Mouse (Mus musculus) neural tube, embryonic 15.5 days (tissue): ENCODE measurements around the gene Fto. TPM values are rescaled to one million over a fixed set of nuclear protein-coding genes. Genes with fewer than 3 reads are reported as not detected.

Experiments
- ATAC-seq: fragments of 200-750 bp; cut with Nextera tagmentation; 2 replicates; pipeline ENCODE4 v1.8.0; 2017; ENCODE audit warnings: mild to moderate bottlenecking, moderate TSS enrichment, moderate library complexity; ENCODE audit not compliant: low FRiP score
- H3K27ac ChIP-seq: fragments of 300-500 bp; sonication (generic); replicated peaks from 2 replicates; pipeline ENCODE4 v1.5.1; 2015; ENCODE audit warnings: mild to moderate bottlenecking, inconsistent platforms
- H3K27me3 ChIP-seq: fragments of 300-500 bp; sonication (generic); replicated peaks from 2 replicates; pipeline ENCODE4 v1.6.1; 2015; ENCODE audit warnings: inconsistent platforms
- H3K36me3 ChIP-seq: fragments of 300-500 bp; sonication (generic); 2 replicates; pipeline ENCODE4 v1.6.1; 2015; ENCODE audit warnings: inconsistent platforms
- H3K4me1 ChIP-seq: fragments of 300-500 bp; sonication (generic); 2 replicates; pipeline ENCODE4 v1.6.1; 2015; ENCODE audit warnings: inconsistent platforms
- H3K4me2 ChIP-seq: fragments of 300-500 bp; sonication (generic); 2 replicates; pipeline ENCODE4 v1.6.1; 2015; ENCODE audit warnings: inconsistent platforms, mild to moderate bottlenecking, moderate library complexity
- H3K4me3 ChIP-seq: fragments of 300-500 bp; sonication (generic); replicated peaks from 2 replicates; pipeline ENCODE4 v1.5.1; 2015; ENCODE audit warnings: mild to moderate bottlenecking, inconsistent platforms
- H3K9ac ChIP-seq: fragments of 300-500 bp; sonication (generic); replicated peaks from 2 replicates; pipeline ENCODE4 v1.6.1; 2015; ENCODE audit warnings: mild to moderate bottlenecking, inconsistent platforms
- H3K9me3 ChIP-seq: fragments of 300-500 bp; sonication (generic); replicated peaks from 2 replicates; pipeline ENCODE4 v1.6.1; 2016; ENCODE audit warnings: inconsistent platforms
- WGBS: fragments of 180-500 bp; shearing (Covaris S2); methylation state at CpG from one replicate; pipeline ENCODE4 v1.1.7; 2015; ENCODE audit warnings: mixed read lengths; 5-methylcytosine and 5-hydroxymethylcytosine counted together
- polyA plus RNA-seq: library from polyadenylated mRNA; unstranded; fragments of >200 nt; fragmentation: Nextera tagmentation; extraction: Ambion mirVana; gene quantifications from 2 replicates; pipeline ENCODE4 v1.2.1, GENCODE M21; 2015

The Fto gene
- polyA plus RNA-seq, 1 experiment from 2014 or later, result 135 TPM

- H3K9ac ChIP-seq, result no peak overlapping the region
- H3K27me3 ChIP-seq, result peaks cover 16% of the 10 kb centered on the region
- ATAC-seq, result no peak
- no peak overlapping the region for H3K4me2 ChIP-seq
- H3K9me3 ChIP-seq, result no peaks in the 10 kb centered on the region
- H3K36me3 ChIP-seq, result no peaks in the 10 kb centered on the region
- no peak overlapping the region for H3K4me3 ChIP-seq
- WGBS, result 94% methylated on average over 8 of the region's 8 CpGs
- peaks cover 18% of the 10 kb centered on the region for H3K4me1 ChIP-seq
- no peak overlapping the region for H3K27ac ChIP-seq
These were observed 226.3 kb downstream of the Fto start for GRCm38 (mm10) chr8:91539586-91539985.

- H3K4me3 ChIP-seq, result no peak overlapping the region
- no peak overlapping the region for H3K27ac ChIP-seq
- H3K4me2 ChIP-seq, result no peak overlapping the region
- 80% methylated on average over 3 of the region's 3 CpGs for WGBS
- no peak overlapping the region for H3K9ac ChIP-seq
- peaks cover 11% of the 10 kb centered on the region for H3K27me3 ChIP-seq
- peaks cover 13% of the 10 kb centered on the region for H3K4me1 ChIP-seq
- no peaks in the 10 kb centered on the region for H3K9me3 ChIP-seq
- no peak for ATAC-seq
- H3K36me3 ChIP-seq, result no peaks in the 10 kb centered on the region
These were observed 227.9 kb downstream of the Fto start for GRCm38 (mm10) chr8:91541229-91541628.

GRCm38 (mm10) chr8:91545561-91545960 lies 232.2 kb downstream of the Fto start:
- Histone ChIP-seq H3K4me2 (no peak overlapping the region), H3K9ac (no peak overlapping the region), H3K4me3 (no peak overlapping the region), H3K27me3 (peaks cover 4% of the 10 kb centered on the region; the same call in 1 of the 2 replicates), H3K36me3 (no peaks in the 10 kb centered on the region), H3K9me3 (no peaks in the 10 kb centered on the region), H3K27ac (no peak overlapping the region), H3K4me1 (peaks cover 4% of the 10 kb centered on the region; the same call in 1 of the 2 replicates)
- WGBS, result 89% methylated on average over 3 of the region's 3 CpGs
- ATAC-seq, result no peak

GRCm38 (mm10) chr8:91546599-91546998 lies 233.3 kb downstream of the Fto start:
- H3K4me2 ChIP-seq, result no peak overlapping the region
- peaks cover 7% of the 10 kb centered on the region for H3K4me1 ChIP-seq
- H3K4me3 ChIP-seq, result no peak overlapping the region
- no peak for ATAC-seq
- H3K9ac ChIP-seq, result no peak overlapping the region
- no peak overlapping the region for H3K27ac ChIP-seq
- no peaks in the 10 kb centered on the region for H3K9me3 ChIP-seq
- no peaks in the 10 kb centered on the region for H3K36me3 ChIP-seq
- H3K27me3 ChIP-seq, result peaks cover 4% of the 10 kb centered on the region; the same call in 1 of the 2 replicates
- WGBS, result 48% methylated on average over 8 of the region's 8 CpGs

GRCm38 (mm10) chr8:91550131-91550530 lies 236.8 kb downstream of the Fto start:
- peaks cover 16% of the 10 kb centered on the region for H3K4me1 ChIP-seq
- no peak overlapping the region for H3K27ac ChIP-seq
- no peak overlapping the region for H3K4me2 ChIP-seq
- H3K4me3 ChIP-seq, result no peak overlapping the region
- H3K9ac ChIP-seq, result no peak overlapping the region
- H3K36me3 ChIP-seq, result no peaks in the 10 kb centered on the region
- no peaks in the 10 kb centered on the region for H3K9me3 ChIP-seq
- no peak for ATAC-seq
- WGBS, result 76% methylated on average over 1 of the region's 1 CpGs
- peaks cover 4% of the 10 kb centered on the region; the same call in 1 of the 2 replicates for H3K27me3 ChIP-seq

- Histone ChIP-seq H3K27me3 (peaks cover 4% of the 10 kb centered on the region; the same call in 1 of the 2 replicates), H3K4me3 (no peak overlapping the region), H3K36me3 (no peaks in the 10 kb centered on the region), H3K9ac (no peak overlapping the region), H3K4me2 (no peak overlapping the region), H3K9me3 (no peaks in the 10 kb centered on the region), H3K27ac (peak overlapping the region; percentile 34), H3K4me1 (peaks cover 16% of the 10 kb centered on the region)
- 79% methylated on average over 9 of the region's 9 CpGs for WGBS
- no peak; the same call in 1 of the 2 replicates for ATAC-seq
These were observed 237.9 kb downstream of the Fto start for GRCm38 (mm10) chr8:91551166-91551765.

GRCm38 (mm10) chr8:91551775-91552538 lies 238.6 kb downstream of the Fto start:
- Histone ChIP-seq H3K4me3 (no peak overlapping the region), H3K9me3 (no peaks in the 10 kb centered on the region), H3K4me1 (peaks cover 13% of the 10 kb centered on the region), H3K9ac (no peak overlapping the region), H3K27ac (peak overlapping the region; percentile 34), H3K27me3 (peaks cover 4% of the 10 kb centered on the region; the same call in 1 of the 2 replicates), H3K4me2 (no peak overlapping the region), H3K36me3 (no peaks in the 10 kb centered on the region)
- ATAC-seq, result no peak; the same call in 1 of the 2 replicates
- WGBS, result 38% methylated on average over 10 of the region's 10 CpGs

GRCm38 (mm10) chr8:91552635-91553034 lies 239.3 kb downstream of the Fto start:
- H3K9me3 ChIP-seq, result no peaks in the 10 kb centered on the region
- H3K9ac ChIP-seq, result no peak overlapping the region
- no peak overlapping the region for H3K4me3 ChIP-seq
- WGBS, result 84% methylated on average over 11 of the region's 11 CpGs
- no peak overlapping the region for H3K4me2 ChIP-seq
- H3K27me3 ChIP-seq, result peaks cover 4% of the 10 kb centered on the region; the same call in 1 of the 2 replicates
- peaks cover 13% of the 10 kb centered on the region for H3K4me1 ChIP-seq
- H3K36me3 ChIP-seq, result no peaks in the 10 kb centered on the region
- no peak for ATAC-seq
- no peak overlapping the region for H3K27ac ChIP-seq

- WGBS, result 65% methylated on average over 5 of the region's 5 CpGs
- H3K27me3 ChIP-seq, result no peaks in the 10 kb centered on the region
- peaks cover 13% of the 10 kb centered on the region for H3K4me1 ChIP-seq
- H3K4me2 ChIP-seq, result no peak overlapping the region
- H3K27ac ChIP-seq, result no peak overlapping the region
- ATAC-seq, result no peak
- H3K9ac ChIP-seq, result no peak overlapping the region
- no peak overlapping the region for H3K4me3 ChIP-seq
- H3K36me3 ChIP-seq, result no peaks in the 10 kb centered on the region
- H3K9me3 ChIP-seq, result no peaks in the 10 kb centered on the region
These were observed 240.1 kb downstream of the Fto start for GRCm38 (mm10) chr8:91553387-91553786.

GRCm38 (mm10) chr8:91557041-91557587 lies 243.8 kb downstream of the Fto start:
- Histone ChIP-seq H3K36me3 (no peaks in the 10 kb centered on the region), H3K27ac (no peak overlapping the region), H3K4me2 (no peak overlapping the region), H3K27me3 (no peaks in the 10 kb centered on the region), H3K4me1 (peaks cover 4% of the 10 kb centered on the region), H3K9me3 (no peaks in the 10 kb centered on the region), H3K4me3 (no peak overlapping the region), H3K9ac (no peak overlapping the region)
- ATAC-seq, result no peak
- 63% methylated on average over 5 of the region's 5 CpGs for WGBS

- Histone ChIP-seq H3K4me3 (no peak overlapping the region), H3K4me1 (no peaks in the 10 kb centered on the region), H3K9me3 (no peaks in the 10 kb centered on the region), H3K36me3 (no peaks in the 10 kb centered on the region), H3K9ac (no peak overlapping the region), H3K27me3 (no peaks in the 10 kb centered on the region; the same call in 1 of the 2 replicates), H3K4me2 (no peak overlapping the region), H3K27ac (no peak overlapping the region)
- ATAC-seq, result no peak
- WGBS, result 81% methylated on average over 6 of the region's 6 CpGs
These were observed 245.1 kb downstream of the Fto start for GRCm38 (mm10) chr8:91558408-91558807.
